Mouse (Mus musculus) T-helper 17 cell (primary cell): ENCODE data around the gene Otub1.

Experiments
- in situ Hi-C, 2 experiments: fragments of 300-600 bp; cut with MboI, MseI; formaldehyde crosslinking; loops; 1 replicate in 1 of 2; 2 replicates in 1 of 2; pipeline ENCODE4 v1.15.1; 2025; ENCODE audit warnings: high pct_unique_total_duplicates in 2 of 2

The Otub1 gene

GRCm38 (mm10) chr19:7209907-7210646, 4.0 kb upstream of the Otub1 start:
- in situ Hi-C loops: loop anchor here in 1 of 2 experiments (10.0 kb wide), 1 partner anchor 1745 kb away; the partner anchor contains the start of genes Ctsw and Fibp

- in situ Hi-C loops: loop anchor here in 1 of 2 experiments (10.0 kb wide), 1 partner anchor 1741 kb away; the partner anchor contains the start of genes Ctsw and Fibp
Measured at GRCm38 (mm10) chr19:7205326-7205725, 790 bp downstream of the Otub1 start.

GRCm38 (mm10) chr19:7204898-7205297, 1.2 kb downstream of the Otub1 start:
- in situ Hi-C loops: loop anchor here in 1 of 2 experiments (10.0 kb wide), 1 partner anchor 1740 kb away; the partner anchor contains the start of genes Ctsw and Fibp

- in situ Hi-C loops: loop anchor here in 1 of 2 experiments (10.0 kb wide), 1 partner anchor 1736 kb away; the partner anchor contains the start of genes Ctsw and Fibp
Measured at GRCm38 (mm10) chr19:7200427-7200826, 5.7 kb downstream of the Otub1 start.

GRCm38 (mm10) chr19:7199089-7199488, 7.0 kb downstream of the Otub1 start:
- in situ Hi-C loops: loop anchor here (10.0 kb wide), 2 partner anchors 134 to 1704 kb away; partner anchors contain the start of gene Cfl1 (in 1 of the 2)

GRCm38 (mm10) chr19:7197445-7197844, 8.7 kb downstream of the Otub1 start:
- in situ Hi-C loops: loop anchor here (10.0 kb wide), 2 partner anchors 133 to 1703 kb away; partner anchors contain the start of gene Cfl1 (in 1 of the 2)

GRCm38 (mm10) chr19:7196741-7197270, 9.3 kb downstream of the Otub1 start:
- in situ Hi-C loops: loop anchor here (10.0 kb wide), 2 partner anchors 132 to 1702 kb away; partner anchors contain the start of gene Cfl1 (in 1 of the 2)

GRCm38 (mm10) chr19:7195900-7196728, 10.0 kb downstream of the Otub1 start:
- in situ Hi-C loops: loop anchor here (10.0 kb wide), 2 partner anchors 131 to 1701 kb away; partner anchors contain the start of gene Cfl1 (in 1 of the 2)

- in situ Hi-C loops: loop anchor here (5.0 to 10.0 kb wide), 3 partner anchors 125 to 1698 kb away; partner anchors contain the start of gene Cfl1 (in 1 of the 2)
Measured at GRCm38 (mm10) chr19:7192561-7192967, 13.6 kb downstream of the Otub1 start.

- in situ Hi-C loops: loop anchor here (5.0 to 10.0 kb wide), 3 partner anchors 124 to 1697 kb away; partner anchors contain the start of gene Cfl1 (in 1 of the 2)
Measured at GRCm38 (mm10) chr19:7191639-7192038, 14.5 kb downstream of the Otub1 start.

- in situ Hi-C loops: loop anchor here (5.0 to 10.0 kb wide), 3 partner anchors 124 to 1696 kb away; partner anchors contain the start of gene Cfl1 (in 1 of the 2)
Measured at GRCm38 (mm10) chr19:7190986-7191385, 15.1 kb downstream of the Otub1 start.

GRCm38 (mm10) chr19:7189026-7189425, 17.1 kb downstream of the Otub1 start:
- in situ Hi-C loops: no loop called here

GRCm38 (mm10) chr19:7187157-7187556, 19.0 kb downstream of the Otub1 start:
- in situ Hi-C loops: no loop called here

GRCm38 (mm10) chr19:7185715-7186291, 20.3 kb downstream of the Otub1 start:
- in situ Hi-C loops: no loop called here

- in situ Hi-C loops: no loop called here
Measured at GRCm38 (mm10) chr19:7185059-7185458, 21.1 kb downstream of the Otub1 start.

GRCm38 (mm10) chr19:7183419-7183818, 22.7 kb downstream of the Otub1 start:
- in situ Hi-C loops: no loop called here

GRCm38 (mm10) chr19:7182273-7182949, 23.7 kb downstream of the Otub1 start:
- in situ Hi-C loops: no loop called here

GRCm38 (mm10) chr19:7181496-7181895, 24.6 kb downstream of the Otub1 start:
- in situ Hi-C loops: no loop called here

GRCm38 (mm10) chr19:7180756-7181405, 25.2 kb downstream of the Otub1 start:
- in situ Hi-C loops: no loop called here
